Mouse (Mus musculus): ENCODE measurements around the gene Ift43.

Ift43 gene

GRCm38 (mm10) chr12:86082481-86083012 lies at the start of gene Ift43:
Gene Ift43, plus strand, starts transcription at chr12:86082541.
- in situ Hi-C loops (cut with MboI, MseI): no loop called here

- in situ Hi-C loops (cut with MboI, MseI): no loop called here
These were observed 46.8 kb upstream of the Ift43 start for GRCm38 (mm10) chr12:86035586-86035985.

GRCm38 (mm10) chr12:86036368-86037166 lies 45.8 kb upstream of the Ift43 start:
- in situ Hi-C loops (cut with MboI, MseI): no loop called here

GRCm38 (mm10) chr12:86037235-86037921 lies 45.0 kb upstream of the Ift43 start:
- in situ Hi-C loops (cut with MboI, MseI): no loop called here

GRCm38 (mm10) chr12:86039078-86039477 lies 43.3 kb upstream of the Ift43 start:
- in situ Hi-C loops (cut with MboI, MseI): no loop called here

- in situ Hi-C loops (cut with MboI, MseI): no loop called here
These were observed 42.6 kb upstream of the Ift43 start for GRCm38 (mm10) chr12:86039751-86040150.

- in situ Hi-C loops (cut with MboI, MseI): no loop called here
These were observed 36.2 kb upstream of the Ift43 start for GRCm38 (mm10) chr12:86046141-86046540.

- in situ Hi-C loops (cut with MboI, MseI): no loop called here
These were observed 35.6 kb upstream of the Ift43 start for GRCm38 (mm10) chr12:86046776-86047175.

- in situ Hi-C loops (cut with MboI, MseI): no loop called here
These were observed 35.0 kb upstream of the Ift43 start for GRCm38 (mm10) chr12:86047376-86047775.

GRCm38 (mm10) chr12:86049813-86050212 lies 32.5 kb upstream of the Ift43 start:
- in situ Hi-C loops (cut with MboI, MseI): no loop called here

- in situ Hi-C loops (cut with MboI, MseI): no loop called here
These were observed 30.9 kb upstream of the Ift43 start for GRCm38 (mm10) chr12:86051477-86051876.

GRCm38 (mm10) chr12:86055306-86055705 lies 27.0 kb upstream of the Ift43 start:
- in situ Hi-C loops (cut with MboI, MseI): no loop called here

GRCm38 (mm10) chr12:86056976-86057375 lies 25.4 kb upstream of the Ift43 start:
- in situ Hi-C loops (cut with MboI, MseI): no loop called here

GRCm38 (mm10) chr12:86057516-86057915 lies 24.8 kb upstream of the Ift43 start:
- in situ Hi-C loops (cut with MboI, MseI): no loop called here

GRCm38 (mm10) chr12:86059341-86059740 lies 23.0 kb upstream of the Ift43 start:
- in situ Hi-C loops (cut with MboI, MseI): no loop called here

- in situ Hi-C loops (cut with MboI, MseI): no loop called here
These were observed 17.5 kb upstream of the Ift43 start for GRCm38 (mm10) chr12:86064796-86065195.

- in situ Hi-C loops (cut with MboI, MseI): loop anchor here (5.0 to 10.0 kb wide), 2 partner anchors 117 to 209 kb away; no protein-coding TSS in a partner anchor
These were observed 10.9 kb upstream of the Ift43 start for GRCm38 (mm10) chr12:86071432-86071831.

- in situ Hi-C loops (cut with MboI, MseI): loop anchor here (5.0 to 10.0 kb wide), 2 partner anchors 120 to 212 kb away; no protein-coding TSS in a partner anchor
These were observed 7.7 kb upstream of the Ift43 start for GRCm38 (mm10) chr12:86074681-86075080.

- in situ Hi-C loops (cut with MboI, MseI): loop anchor here (10.0 kb wide), 1 partner anchor 121 kb away; no protein-coding TSS in a partner anchor
These were observed 7.0 kb upstream of the Ift43 start for GRCm38 (mm10) chr12:86075358-86075757.

- in situ Hi-C loops (cut with MboI, MseI): loop anchor here (10.0 kb wide), 1 partner anchor 122 kb away; no protein-coding TSS in a partner anchor
These were observed 5.9 kb upstream of the Ift43 start for GRCm38 (mm10) chr12:86076321-86076901.

- in situ Hi-C loops (cut with MboI, MseI): loop anchor here (10.0 kb wide), 1 partner anchor 123 kb away; no protein-coding TSS in a partner anchor
These were observed 5.0 kb upstream of the Ift43 start for GRCm38 (mm10) chr12:86077322-86077721.

- in situ Hi-C loops (cut with MboI, MseI): loop anchor here (10.0 kb wide), 1 partner anchor 123 kb away; no protein-coding TSS in a partner anchor
These were observed 4.6 kb upstream of the Ift43 start for GRCm38 (mm10) chr12:86077736-86078135.

Data from T-helper 2 cell (primary cell).